In genomic region chr11:19849347-19849811, GRCm38 (mm10) we compare ENCODE assay signal across 8 mouse cellular contexts.
DNase-seq lines count a peak whose midpoint lies in the region; ATAC-seq lines count a peak whose summit lies in the region.

No protein-coding gene starts in this region.

- WGBS in heart, embryonic 10.5 days: 58% methylated on average over 4 of the region's 4 CpGs
- WGBS in heart, embryonic 11.5 days (ENCODE audit: insufficient replicate concordance): 53% methylated on average over 4 of the region's 4 CpGs

- H3K27me3 ChIP-seq in heart, embryonic 10.5 days (ENCODE audit: insufficient read depth, poor library complexity, severe bottlenecking): no peaks in the 10 kb centered on the region
- no peaks in the 10 kb centered on the region for H3K27me3 ChIP-seq in heart, embryonic 11.5 days (ENCODE audit: control insufficient read depth, insufficient read depth, low read length)

- H3K36me3 ChIP-seq in heart, embryonic 10.5 days: no peaks in the 10 kb centered on the region
- no peaks in the 10 kb centered on the region for H3K36me3 ChIP-seq in heart, embryonic 11.5 days (ENCODE audit: control insufficient read depth, insufficient read depth, low read length)

- no peak overlapping the region for H3K4me3 ChIP-seq in heart, embryonic 10.5 days
- no peak overlapping the region for H3K4me3 ChIP-seq in heart, embryonic 11.5 days (ENCODE audit: low read depth, low read length)

- H3K9ac ChIP-seq in heart, embryonic 11.5 days (ENCODE audit: low read depth, low read length): no peak overlapping the region

- DNase-seq in heart, embryonic 10.5 days (ENCODE audit: low spot score): no peak
- DNase-seq in 3T3-L1 (ENCODE audit: low read depth, low spot score): peak; percentile 79
- DNase-seq in adrenal gland, postnatal 36 days: peak; percentile 52 to 59
- DNase-seq in kidney, postnatal 4 days: peak; percentile 7 to 20
- no peak for DNase-seq in ovary, postnatal 10 days (ENCODE audit: low spot score)
- no peak for DNase-seq in heart, postnatal 36 days
- DNase-seq in gastrocnemius, postnatal 25 days: no peak

- H3K4me1 ChIP-seq in heart, embryonic 10.5 days: peaks cover 30% of the 10 kb centered on the region
- peaks cover 13% of the 10 kb centered on the region; the same call in 1 of the 2 replicates for H3K4me1 ChIP-seq in heart, embryonic 11.5 days (ENCODE audit: control insufficient read depth, insufficient read depth, low read length)

- H3K27ac ChIP-seq in heart, embryonic 10.5 days: peak overlapping the region; percentile 13; the same call in 1 of the 2 replicates
- H3K27ac ChIP-seq in heart, embryonic 11.5 days (ENCODE audit: low read depth, low read length): no peak overlapping the region; the same call in 1 of the 2 replicates

- ATAC-seq in heart, embryonic 11.5 days (replicated peaks; ENCODE audit: insufficient number of reproducible peaks, low FRiP score, low TSS enrichment): no peak

- no peaks in the 10 kb centered on the region for H3K9me3 ChIP-seq in heart, embryonic 10.5 days
- H3K9me3 ChIP-seq in heart, embryonic 11.5 days (replicated peaks; ENCODE audit: control insufficient read depth, low read length): no peaks in the 10 kb centered on the region

- intact Hi-C loops in heart, postnatal 36 days (cut with DNase I): no loop called here

- H3K4me2 ChIP-seq in heart, embryonic 11.5 days: no peak overlapping the region

Comparison
In these comparisons a context has a peak if more than half of its experiments do, and no peak if none do; other contexts are left out.
1. DNase-seq: peak in 3T3-L1 (single experiment), adrenal gland, postnatal 36 days (2 of 2) and kidney, postnatal 4 days (2 of 2); none in heart, embryonic 10.5 days (single experiment), ovary, postnatal 10 days (single experiment), heart, postnatal 36 days (0 of 2) and gastrocnemius, postnatal 25 days (single experiment).